Mouse (Mus musculus) spleen, embryonic (tissue): Measurements from ENCODE around the gene Rara.

Experiments used
- CTCF ChIA-PET: fragments of 350-600 bp; sonication (Branson Sonifier 250); formaldehyde crosslinking; loops from one replicate; lab custom pipeline; 2022; lab: Charles Lee

The Rara gene

GRCm38 (mm10) chr11:98936606-98937409 is 9.2 kb downstream of the Rara start:
- CTCF ChIA-PET: interaction anchor here (0.6 to 1.0 kb wide), 3 partner anchors 16 to 73 kb away, joined by 3 to 7 read pairs (median 4); no protein-coding TSS in a partner anchor

- CTCF ChIA-PET: interaction anchor here (0.6 to 1.0 kb wide), 2 partner anchors 15 to 40 kb away, joined by 4 to 7 read pairs; no protein-coding TSS in a partner anchor
Measured at GRCm38 (mm10) chr11:98937410-98937913, 9.8 kb downstream of the Rara start.

- CTCF ChIA-PET: interaction anchor here (0.6 to 1.3 kb wide), 3 partner anchors 26 to 39 kb away, joined by 3 to 4 read pairs (median 4); no protein-coding TSS in a partner anchor
Measured at GRCm38 (mm10) chr11:98937914-98938694, 10.5 kb downstream of the Rara start.

GRCm38 (mm10) chr11:98938701-98939083 is 11.1 kb downstream of the Rara start:
- CTCF ChIA-PET: interaction anchor here (1.0 to 1.3 kb wide), 2 partner anchors 25 to 34 kb away, joined by 3 to 4 read pairs; no protein-coding TSS in a partner anchor

GRCm38 (mm10) chr11:98939084-98939952 is 11.7 kb downstream of the Rara start:
- CTCF ChIA-PET: interaction anchor here (1.3 kb wide), 1 partner anchor 24 kb away, joined by 4 read pairs; no protein-coding TSS in a partner anchor

GRCm38 (mm10) chr11:98939953-98940641 is 12.5 kb downstream of the Rara start:
- CTCF ChIA-PET: interaction anchor here (0.6 to 0.9 kb wide), 3 partner anchors 32 to 189 kb away, joined by 3 to 4 read pairs (median 3); no protein-coding TSS in a partner anchor

GRCm38 (mm10) chr11:98940776-98941175 is 13.2 kb downstream of the Rara start:
- CTCF ChIA-PET: interaction anchor here (0.6 to 0.9 kb wide), 4 partner anchors 8 to 188 kb away, joined by 3 to 7 read pairs (median 4); no protein-coding TSS in a partner anchor

- CTCF ChIA-PET: interaction anchor here (0.7 to 1.1 kb wide), 3 partner anchors 8 to 22 kb away, joined by 3 to 7 read pairs (median 3); no protein-coding TSS in a partner anchor
Measured at GRCm38 (mm10) chr11:98941341-98941825, 13.8 kb downstream of the Rara start.

GRCm38 (mm10) chr11:98941826-98942550 is 14.4 kb downstream of the Rara start:
- CTCF ChIA-PET: interaction anchor here (0.6 to 1.1 kb wide), 3 partner anchors 12 to 22 kb away, joined by 3 read pairs; no protein-coding TSS in a partner anchor

GRCm38 (mm10) chr11:98942555-98942922 is 14.9 kb downstream of the Rara start:
- CTCF ChIA-PET: interaction anchor here (1.1 kb wide), 1 partner anchor 21 kb away, joined by 3 read pairs; no protein-coding TSS in a partner anchor

- CTCF ChIA-PET: interaction anchor here (1.5 kb wide), 1 partner anchor 29 kb away, joined by 4 read pairs; no protein-coding TSS in a partner anchor
Measured at GRCm38 (mm10) chr11:98942923-98943641, 15.5 kb downstream of the Rara start.

- CTCF ChIA-PET: interaction anchor here (0.9 to 1.5 kb wide), 2 partner anchors 18 to 28 kb away, joined by 3 to 4 read pairs; no protein-coding TSS in a partner anchor
Measured at GRCm38 (mm10) chr11:98943741-98944461, 16.3 kb downstream of the Rara start.

GRCm38 (mm10) chr11:98944897-98945604 is 17.4 kb downstream of the Rara start:
- CTCF ChIA-PET: interaction anchor here (0.5 to 1.8 kb wide), 4 partner anchors 10 to 83 kb away, joined by 3 to 12 read pairs (median 6); no protein-coding TSS in a partner anchor

- CTCF ChIA-PET: interaction anchor here (0.5 to 1.8 kb wide), 4 partner anchors 9 to 83 kb away, joined by 3 to 12 read pairs (median 6); no protein-coding TSS in a partner anchor
Measured at GRCm38 (mm10) chr11:98945605-98945977, 18.0 kb downstream of the Rara start.

GRCm38 (mm10) chr11:98947969-98948569 is 20.5 kb downstream of the Rara start:
- CTCF ChIA-PET: interaction anchor here (0.5 to 1.4 kb wide), 5 partner anchors 18 to 347 kb away, joined by 3 to 6 read pairs (median 3); no protein-coding TSS in a partner anchor
